Mouse (Mus musculus) limb, embryonic 15.5 days (tissue): ENCODE data around the gene Gm10642. TPM values are rescaled to one million over a fixed set of nuclear protein-coding genes. Genes with fewer than 3 reads are reported as not detected.

Experiments
- ATAC-seq: fragments of 200-750 bp; cut with Nextera tagmentation; 2 replicates; pipeline ENCODE4 v1.8.0; 2017; ENCODE audit warnings: low read depth, moderate TSS enrichment; ENCODE audit not compliant: insufficient number of reproducible peaks, low FRiP score, low TSS enrichment
- H3K27ac ChIP-seq: fragments of 300-500 bp; sonication (generic); 2 replicates; pipeline ENCODE4 v1.5.1; 2015; ENCODE audit warnings: moderate library complexity, mild to moderate bottlenecking, inconsistent platforms
- H3K27me3 ChIP-seq: fragments of 300-500 bp; sonication (generic); 2 replicates; pipeline ENCODE4 v1.6.1; 2015; ENCODE audit warnings: inconsistent platforms
- H3K36me3 ChIP-seq: fragments of 300-500 bp; sonication (generic); 2 replicates; pipeline ENCODE4 v1.6.1; 2015; ENCODE audit warnings: inconsistent platforms
- H3K4me1 ChIP-seq: fragments of 300-500 bp; sonication (generic); 2 replicates; pipeline ENCODE4 v1.6.1; 2015; ENCODE audit warnings: inconsistent platforms
- H3K4me2 ChIP-seq: fragments of 300-500 bp; sonication (generic); 2 replicates; pipeline ENCODE4 v1.6.1; 2015; ENCODE audit warnings: mild to moderate bottlenecking, inconsistent platforms
- H3K4me3 ChIP-seq: fragments of 300-500 bp; sonication (generic); 2 replicates; pipeline ENCODE4 v1.5.1; 2015; ENCODE audit warnings: mild to moderate bottlenecking, inconsistent platforms
- H3K9ac ChIP-seq: fragments of 300-500 bp; sonication (generic); 2 replicates; pipeline ENCODE4 v1.6.1; 2015; ENCODE audit warnings: inconsistent platforms
- H3K9me3 ChIP-seq: fragments of 300-500 bp; sonication (generic); 2 replicates; pipeline ENCODE4 v1.6.1; 2016; ENCODE audit warnings: inconsistent platforms
- WGBS: fragments of 180-500 bp; shearing (Covaris S2); methylation state at CpG from one replicate; pipeline ENCODE4 v1.1.7; 2015; 5-methylcytosine and 5-hydroxymethylcytosine counted together
- polyA plus RNA-seq: library from polyadenylated mRNA; unstranded; fragments of >200 nt; fragmentation: Nextera tagmentation; extraction: Ambion mirVana; gene quantifications from 2 replicates; pipeline ENCODE4 v1.2.1, GENCODE M21; 2015

The Gm10642 gene
- 0.23 and 0.35 TPM in 2 replicates for polyA plus RNA-seq

DNA sequence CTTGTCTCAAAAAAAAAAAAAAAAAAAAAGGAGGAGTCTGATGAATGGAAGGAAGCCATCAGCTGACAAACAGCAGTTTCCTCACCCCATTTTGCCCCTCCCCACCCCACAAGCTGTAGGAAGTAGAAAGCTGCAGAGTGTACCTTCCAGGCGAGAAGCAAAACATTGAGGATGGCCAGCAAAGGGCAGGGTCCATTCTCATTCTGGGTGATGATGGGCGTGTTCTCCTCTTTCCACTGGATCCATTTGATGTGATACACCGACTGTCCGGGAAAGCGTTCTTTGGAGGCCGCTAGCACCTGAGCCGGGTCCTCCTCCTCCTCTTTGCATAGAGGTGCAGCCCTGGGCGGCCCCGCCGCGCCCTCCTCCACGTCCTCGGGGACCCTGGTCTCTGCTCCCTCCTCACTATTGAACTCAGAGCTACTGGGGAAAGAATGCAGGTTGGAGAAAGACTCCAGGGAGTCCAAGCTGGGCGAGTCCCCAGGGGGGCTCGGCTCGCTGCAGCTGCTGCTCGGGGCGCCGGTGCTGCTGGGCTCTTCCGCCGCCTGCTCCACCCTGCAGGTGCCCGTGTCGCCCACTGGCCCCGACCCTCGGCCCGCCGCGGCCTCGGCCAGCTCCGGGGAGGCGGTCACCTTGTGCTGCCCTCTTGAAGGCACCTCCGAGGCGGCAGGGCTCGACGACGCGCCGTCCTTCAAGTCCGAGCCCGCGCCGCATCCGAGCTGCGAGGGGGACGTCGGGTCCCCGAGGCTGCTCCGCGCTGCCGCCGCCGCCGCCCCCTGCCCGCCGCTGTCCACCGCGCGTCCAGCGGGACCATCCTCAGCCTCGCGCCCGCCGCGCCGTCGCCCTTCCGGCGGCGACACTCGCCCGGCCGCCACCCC lies at the start of gene Gm10642:
Gene Gm10642 (plus strand): TSS at position 122 of the 878 bp plus-strand sequence.
- H3K36me3 ChIP-seq: no peaks in the 10 kb centered on the region
- peak within 1 kb of the TSS; percentile 87 for H3K4me3 ChIP-seq
- H3K27me3 ChIP-seq: no peaks in the 10 kb centered on the region
- WGBS: under 1% methylated on average over 70 of the region's 72 CpGs
- H3K27ac ChIP-seq: peak within 1 kb of the TSS; percentile 98
- H3K9me3 ChIP-seq: no peaks in the 10 kb centered on the region
- peak; percentile 12; the same call in 1 of the 2 replicates for ATAC-seq
- peak within 1 kb of the TSS; percentile 87 for H3K9ac ChIP-seq
- H3K4me2 ChIP-seq: peak within 1 kb of the TSS; percentile 91
- peaks cover 4% of the 10 kb centered on the region for H3K4me1 ChIP-seq

DNA sequence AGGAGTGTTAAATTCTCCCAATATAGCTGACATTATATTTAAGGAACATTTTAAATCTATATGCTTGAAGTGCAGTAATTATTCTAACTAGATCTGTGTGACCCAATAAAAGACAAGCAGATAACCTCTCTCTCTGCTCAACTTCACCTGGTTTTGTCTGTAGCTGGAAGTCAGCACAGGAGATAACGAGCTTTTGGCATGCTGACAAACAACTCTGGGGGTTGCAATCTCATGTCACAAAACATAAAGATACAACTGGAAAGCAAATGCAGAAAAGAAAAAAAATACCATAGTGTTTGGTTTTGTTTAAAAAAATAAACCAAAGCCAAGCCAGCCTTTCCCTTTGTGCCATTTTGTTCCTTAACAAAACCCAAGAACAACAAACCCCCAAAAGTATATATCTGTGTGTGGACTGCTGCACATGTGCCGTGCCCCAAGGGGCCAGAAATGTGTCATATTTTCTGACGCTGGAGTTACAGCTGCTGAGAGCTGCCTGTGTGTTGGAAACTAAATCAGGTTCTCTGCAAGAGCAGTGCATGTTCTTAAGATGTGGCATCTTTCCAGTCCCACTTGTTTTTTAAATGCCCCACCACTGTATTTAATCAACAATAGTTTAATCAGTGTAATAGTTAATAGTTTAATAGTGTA lies 44.9 kb upstream of the Gm10642 start:
- 34% methylated on average over 3 of the region's 3 CpGs for WGBS
- ATAC-seq: no peak
- H3K4me2 ChIP-seq: no peak overlapping the region
- no peak overlapping the region for H3K9ac ChIP-seq
- no peaks in the 10 kb centered on the region for H3K27me3 ChIP-seq
- no peak overlapping the region for H3K4me3 ChIP-seq
- no peak overlapping the region for H3K27ac ChIP-seq
- peaks cover 20% of the 10 kb centered on the region; the same call in 1 of the 2 replicates for H3K36me3 ChIP-seq
- H3K4me1 ChIP-seq: no peaks in the 10 kb centered on the region
- H3K9me3 ChIP-seq: no peaks in the 10 kb centered on the region

DNA sequence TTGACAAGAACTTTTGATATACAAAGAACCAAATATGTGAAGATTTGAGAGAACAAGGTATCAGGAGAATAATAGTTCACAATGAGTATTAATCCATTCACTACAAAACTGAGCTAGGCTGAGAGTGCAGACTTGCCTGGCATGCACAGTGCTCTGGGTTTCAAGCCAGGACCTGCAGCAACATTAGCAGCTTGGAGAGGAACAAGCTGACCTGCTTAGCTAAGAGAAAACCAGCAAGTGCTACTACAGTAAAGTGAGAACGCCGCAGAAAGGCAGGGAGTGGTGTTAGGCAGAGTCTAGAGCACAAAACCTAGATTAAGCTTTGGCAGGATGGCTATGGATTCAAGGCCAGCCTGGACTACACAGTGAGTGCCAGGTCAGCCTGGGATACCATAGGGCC lies 26.3 kb upstream of the Gm10642 start:
- peaks cover 4% of the 10 kb centered on the region; the same call in 1 of the 2 replicates for H3K36me3 ChIP-seq
- ATAC-seq: no peak
- H3K4me2 ChIP-seq: no peak overlapping the region
- 66% methylated on average over 2 of the region's 2 CpGs for WGBS
- H3K9me3 ChIP-seq: no peaks in the 10 kb centered on the region
- H3K4me3 ChIP-seq: no peak overlapping the region
- no peak overlapping the region for H3K9ac ChIP-seq
- H3K27me3 ChIP-seq: no peaks in the 10 kb centered on the region
- no peak overlapping the region for H3K27ac ChIP-seq
- peaks cover 3% of the 10 kb centered on the region; the same call in 1 of the 2 replicates for H3K4me1 ChIP-seq

DNA sequence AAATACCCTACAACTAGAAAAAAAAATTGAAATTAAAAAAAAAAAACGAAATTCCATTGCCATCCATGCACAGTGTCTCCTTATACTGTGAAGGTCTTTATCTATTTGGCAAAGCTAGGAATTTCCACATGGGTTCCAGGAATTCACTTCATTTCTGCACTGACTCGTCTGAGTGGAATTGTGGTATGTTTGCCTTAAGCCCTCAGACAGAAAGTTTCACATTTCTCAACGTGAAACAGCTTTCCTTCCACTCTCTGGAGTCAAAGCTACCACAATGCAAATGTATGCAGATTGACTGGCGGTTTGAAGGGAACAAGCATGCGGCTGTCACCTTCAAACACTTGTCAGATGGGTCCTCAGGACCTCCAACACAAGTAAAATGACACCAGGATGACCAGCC lies 24.4 kb upstream of the Gm10642 start:
- 17% methylated on average over 5 of the region's 5 CpGs for whole genome bisulfite sequencing
- Histone ChIP-seq H3K9ac (no peak overlapping the region), H3K4me2 (no peak overlapping the region), H3K36me3 (no peaks in the 10 kb centered on the region), H3K4me1 (peaks cover 3% of the 10 kb centered on the region; the same call in 1 of the 2 replicates), H3K4me3 (no peak overlapping the region), H3K27ac (no peak overlapping the region), H3K9me3 (no peaks in the 10 kb centered on the region), H3K27me3 (no peaks in the 10 kb centered on the region)
- ATAC-seq: no peak

DNA sequence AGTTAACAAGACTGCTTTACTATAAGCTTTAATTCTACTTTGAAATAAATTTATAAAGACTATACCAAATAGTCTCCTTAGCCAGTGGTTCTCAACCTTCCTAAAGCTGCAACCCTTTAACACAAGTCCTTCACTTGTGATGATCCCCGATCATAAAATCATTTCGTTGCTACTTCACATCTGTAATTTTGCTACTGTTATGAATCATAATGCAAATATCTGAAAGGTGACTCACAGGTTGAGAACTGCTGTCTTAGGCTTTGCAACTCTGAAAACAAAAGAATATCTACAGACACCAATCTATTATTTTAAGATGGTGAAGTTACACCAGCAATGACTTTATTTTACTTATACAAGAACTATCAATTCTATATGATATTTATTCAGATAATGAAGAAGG lies 19.3 kb upstream of the Gm10642 start:
- no peak for ATAC-seq
- H3K9ac ChIP-seq: no peak overlapping the region
- H3K4me1 ChIP-seq: peaks cover 1% of the 10 kb centered on the region; the same call in 1 of the 2 replicates
- H3K4me3 ChIP-seq: no peak overlapping the region
- H3K27ac ChIP-seq: no peak overlapping the region
- H3K4me2 ChIP-seq: no peak overlapping the region
- H3K27me3 ChIP-seq: no peaks in the 10 kb centered on the region
- H3K9me3 ChIP-seq: no peaks in the 10 kb centered on the region
- 73% methylated on average over 2 of the region's 2 CpGs for WGBS
- H3K36me3 ChIP-seq: 0 out of 2 replicates have a peak, but pooled peaks cover 7% of the 10 kb centered on the region

DNA sequence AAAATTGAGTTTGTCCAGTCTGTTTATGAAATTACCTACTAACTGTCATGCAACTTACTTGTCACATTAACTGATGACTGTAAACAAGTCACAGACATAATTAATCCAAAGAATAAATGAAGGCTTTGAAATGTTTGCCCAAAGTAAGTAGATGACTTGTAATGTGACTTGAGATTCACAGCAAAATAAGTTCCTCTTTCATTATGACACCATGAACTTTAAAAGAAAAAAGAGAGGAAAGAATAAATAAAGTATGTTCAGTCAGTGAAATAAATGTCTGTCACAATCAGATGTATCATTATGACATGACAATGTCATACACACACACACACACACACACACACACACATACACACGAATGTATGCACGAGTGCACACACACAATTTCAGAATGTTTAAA lies 5.8 kb upstream of the Gm10642 start:
- Histone ChIP-seq H3K4me3 (no peak overlapping the region), H3K9me3 (no peaks in the 10 kb centered on the region), H3K4me1 (no peaks in the 10 kb centered on the region; the same call in 1 of the 2 replicates), H3K9ac (no peak overlapping the region), H3K27ac (no peak overlapping the region), H3K36me3 (no peaks in the 10 kb centered on the region), H3K4me2 (no peak overlapping the region), H3K27me3 (no peaks in the 10 kb centered on the region)
- 73% methylated on average over 2 of the region's 2 CpGs for WGBS
- no peak for ATAC-seq

DNA sequence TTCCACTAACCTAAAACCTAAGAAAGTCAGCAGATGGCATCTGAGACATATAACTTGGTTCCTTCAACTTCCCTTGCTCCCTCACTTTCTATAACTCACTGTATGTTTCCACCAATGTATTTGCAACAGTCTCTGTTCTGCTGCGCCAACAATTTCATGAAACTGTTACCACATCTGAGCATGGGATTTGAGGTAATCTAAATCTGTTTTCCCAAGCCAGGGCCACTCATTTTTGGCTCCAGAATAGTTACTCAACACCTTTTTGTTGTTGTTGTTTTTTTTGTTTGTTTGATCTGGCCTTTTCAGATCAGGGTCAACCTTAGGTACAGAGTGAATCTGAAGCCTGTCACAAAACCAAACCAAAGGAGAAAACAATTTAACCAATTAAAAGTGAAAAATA lies 5.1 kb upstream of the Gm10642 start:
- no peak overlapping the region for H3K9ac ChIP-seq
- H3K9me3 ChIP-seq: no peaks in the 10 kb centered on the region
- no peak overlapping the region for H3K27ac ChIP-seq
- 85% methylated on average over 1 of the region's 1 CpGs for WGBS
- ATAC-seq: no peak
- no peak overlapping the region for H3K4me3 ChIP-seq
- no peaks in the 10 kb centered on the region for H3K36me3 ChIP-seq
- H3K27me3 ChIP-seq: no peaks in the 10 kb centered on the region
- H3K4me1 ChIP-seq: no peaks in the 10 kb centered on the region; the same call in 1 of the 2 replicates
- H3K4me2 ChIP-seq: no peak overlapping the region

DNA sequence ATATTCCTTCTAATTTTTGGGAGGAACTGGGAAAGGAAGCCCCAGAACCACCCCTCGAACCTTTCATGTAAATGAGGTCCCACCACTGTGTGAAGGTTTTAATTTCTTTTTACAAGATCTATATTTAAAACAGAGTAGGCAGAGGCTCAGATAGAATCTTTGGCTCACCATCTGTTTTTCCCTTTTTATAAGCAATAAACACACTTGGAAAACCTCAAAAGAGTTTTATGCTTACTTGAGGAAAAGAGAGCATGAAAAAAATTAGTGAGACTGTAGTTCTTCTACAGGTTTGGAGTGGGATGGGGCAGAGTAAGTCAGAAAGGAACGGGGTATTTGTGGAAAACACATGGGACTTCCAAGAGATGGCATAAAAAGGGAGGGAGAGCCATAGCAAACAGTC lies 3.8 kb upstream of the Gm10642 start:
- Histone ChIP-seq H3K27ac (no peak overlapping the region), H3K4me1 (peaks cover 4% of the 10 kb centered on the region), H3K36me3 (no peaks in the 10 kb centered on the region), H3K27me3 (no peaks in the 10 kb centered on the region), H3K9me3 (no peaks in the 10 kb centered on the region), H3K4me2 (no peak overlapping the region), H3K9ac (no peak overlapping the region), H3K4me3 (no peak overlapping the region)
- 35% methylated on average over 2 of the region's 2 CpGs for WGBS
- ATAC-seq: no peak

DNA sequence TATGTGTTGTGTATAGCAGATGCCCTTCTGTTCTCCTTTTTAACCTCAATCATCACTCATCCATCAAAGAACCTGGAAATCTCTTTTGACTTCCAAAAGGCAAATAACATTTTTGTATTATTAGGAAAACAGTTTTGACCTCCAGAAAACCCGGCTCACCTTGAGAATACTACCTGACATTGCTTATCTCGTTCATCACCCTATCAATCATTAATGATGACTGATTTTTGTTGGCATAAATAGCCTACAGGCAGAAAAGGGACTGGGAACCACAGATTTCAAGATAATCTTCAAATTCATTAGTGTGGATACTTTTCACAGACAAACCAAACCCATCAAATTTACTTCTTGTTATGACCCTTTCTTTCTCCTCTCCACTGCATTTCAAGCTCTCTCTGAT lies 2.2 kb upstream of the Gm10642 start:
- Histone ChIP-seq H3K4me3 (no peak overlapping the region), H3K27ac (no peak overlapping the region), H3K9ac (no peak overlapping the region), H3K4me2 (no peak overlapping the region), H3K36me3 (no peaks in the 10 kb centered on the region), H3K4me1 (peaks cover 4% of the 10 kb centered on the region), H3K27me3 (no peaks in the 10 kb centered on the region), H3K9me3 (no peaks in the 10 kb centered on the region)
- no peak for ATAC-seq
- 75% methylated on average over 2 of the region's 2 CpGs for WGBS

DNA sequence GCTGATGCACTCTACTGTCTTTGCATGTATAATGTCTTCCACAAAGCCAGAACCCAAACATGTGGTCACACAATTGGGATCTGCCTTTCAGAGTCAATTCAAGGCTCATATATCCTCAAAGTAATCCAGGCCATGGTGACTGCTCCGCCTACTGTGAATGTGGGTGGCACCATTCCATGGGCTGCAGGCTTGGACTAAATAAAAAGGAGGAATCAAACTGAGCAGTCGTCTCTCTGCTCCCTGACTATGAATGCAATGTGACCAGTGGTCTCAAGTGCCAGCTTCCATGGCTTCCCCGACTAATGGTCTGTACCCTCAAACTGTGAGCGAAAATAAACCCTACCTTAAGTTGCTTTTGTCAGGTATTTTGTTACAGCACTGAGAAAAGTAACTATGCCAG lies 1.6 kb upstream of the Gm10642 start:
- H3K27me3 ChIP-seq: no peaks in the 10 kb centered on the region
- no peak for ATAC-seq
- 71% methylated on average over 4 of the region's 4 CpGs for WGBS
- H3K4me1 ChIP-seq: peaks cover 4% of the 10 kb centered on the region
- no peaks in the 10 kb centered on the region for H3K9me3 ChIP-seq
- H3K9ac ChIP-seq: no peak overlapping the region
- H3K4me2 ChIP-seq: no peak overlapping the region
- no peaks in the 10 kb centered on the region for H3K36me3 ChIP-seq
- H3K4me3 ChIP-seq: no peak overlapping the region
- no peak overlapping the region for H3K27ac ChIP-seq

DNA sequence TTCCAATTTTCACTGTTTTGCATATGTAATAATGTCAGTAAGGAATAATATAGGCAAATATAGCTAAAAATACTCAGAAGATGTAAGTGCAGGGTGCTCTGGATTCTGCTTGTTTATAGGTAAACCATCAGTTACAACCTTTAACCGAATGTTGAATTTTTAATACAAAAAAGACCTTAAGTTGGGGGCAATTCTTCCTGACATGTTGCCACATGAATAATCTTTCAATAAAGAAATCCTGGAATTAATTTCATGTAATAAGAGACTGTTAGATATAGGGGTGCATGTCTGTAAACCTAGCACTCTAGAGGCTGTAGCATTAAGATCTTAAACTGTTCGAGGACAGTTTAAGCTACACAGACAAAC lies 304 bp upstream of the Gm10642 start:
- H3K27me3 ChIP-seq: no peaks in the 10 kb centered on the region
- H3K36me3 ChIP-seq: no peaks in the 10 kb centered on the region
- H3K4me1 ChIP-seq: peaks cover 4% of the 10 kb centered on the region
- H3K9ac ChIP-seq: peak overlapping the region; percentile 87; the same call in 1 of the 2 replicates
- H3K4me3 ChIP-seq: peak overlapping the region; percentile 87
- no peaks in the 10 kb centered on the region for H3K9me3 ChIP-seq
- 28% methylated on average over 2 of the region's 2 CpGs for WGBS
- no peak overlapping the region for H3K27ac ChIP-seq
- ATAC-seq: no peak
- peak overlapping the region; percentile 91 for H3K4me2 ChIP-seq
